Mouse (Mus musculus) midbrain, embryonic 10.5 days (tissue): Measurements from ENCODE around the gene Cdc123. TPM values are rescaled to one million over a fixed set of nuclear protein-coding genes. Genes with fewer than 3 reads are reported as not detected.

Experiments
- DNase-seq: peaks from one replicate; pipeline ENCODE4 v3.0.0-alpha.2; 2017; ENCODE audit warnings: low spot score
- H3K27ac ChIP-seq: fragments of 300-500 bp; sonication (generic); replicated peaks from 2 replicates; pipeline ENCODE4 v1.5.1; 2016; ENCODE audit warnings: mild to moderate bottlenecking
- H3K27me3 ChIP-seq: fragments of 300-500 bp; sonication (generic); 2 replicates; pipeline ENCODE4 v1.6.1; 2016; ENCODE audit warnings: low read depth, mild to moderate bottlenecking; ENCODE audit not compliant: poor library complexity, severe bottlenecking
- H3K36me3 ChIP-seq: fragments of 300-500 bp; sonication (generic); 2 replicates; pipeline ENCODE4 v1.6.1; 2016; ENCODE audit warnings: mild to moderate bottlenecking, moderate library complexity
- H3K4me1 ChIP-seq: fragments of 300-500 bp; sonication (generic); 2 replicates; pipeline ENCODE4 v1.6.1; 2016
- H3K4me3 ChIP-seq: fragments of 300-500 bp; sonication (generic); 2 replicates; pipeline ENCODE4 v1.5.1; 2016; ENCODE audit warnings: mild to moderate bottlenecking, moderate library complexity
- H3K9me3 ChIP-seq: fragments of 300-500 bp; sonication (generic); replicated peaks from 2 replicates; pipeline ENCODE4 v1.6.1; 2016; ENCODE audit warnings: mild to moderate bottlenecking
- WGBS: fragments of 180-500 bp; shearing (Covaris S2); methylation state at CpG from one replicate; pipeline ENCODE4 v1.1.7; 2016; 5-methylcytosine and 5-hydroxymethylcytosine counted together
- polyA plus RNA-seq: library from polyadenylated mRNA; unstranded; fragments of >200 nt; fragmentation: Nextera tagmentation; extraction: Ambion mirVana; gene quantifications from 2 replicates; pipeline ENCODE4 v1.2.1, GENCODE M21; 2016

Cdc123 gene
- polyA plus RNA-seq, 1 experiment from 2014 or later: 428 TPM

DNA sequence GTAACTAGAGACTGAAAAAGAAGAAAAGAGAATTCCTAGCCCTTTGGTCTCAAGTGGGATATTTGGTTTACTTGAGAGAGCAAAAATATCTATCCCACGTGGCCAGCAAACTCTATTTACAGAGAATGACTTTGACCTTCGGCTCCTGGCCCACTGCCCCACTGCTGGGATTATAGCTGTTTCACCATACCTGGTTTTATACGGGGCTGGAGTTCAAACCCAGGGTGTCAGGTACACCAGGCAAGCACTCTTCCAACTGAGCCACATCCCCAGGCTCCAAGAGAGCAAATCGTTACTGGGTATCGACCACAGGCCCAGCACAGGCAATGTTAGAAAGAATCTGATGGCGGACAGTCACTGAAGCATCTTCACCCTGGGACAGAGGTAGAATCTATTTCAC lies 95.8 kb downstream of the Cdc123 start:
- WGBS: 84% methylated on average over 6 of the region's 6 CpGs
- DNase-seq: no peak
- Histone ChIP-seq H3K27me3 (no peaks in the 10 kb centered on the region), H3K36me3 (no peaks in the 10 kb centered on the region), H3K27ac (no peak overlapping the region), H3K9me3 (no peaks in the 10 kb centered on the region), H3K4me1 (no peaks in the 10 kb centered on the region), H3K4me3 (no peak overlapping the region)

DNA sequence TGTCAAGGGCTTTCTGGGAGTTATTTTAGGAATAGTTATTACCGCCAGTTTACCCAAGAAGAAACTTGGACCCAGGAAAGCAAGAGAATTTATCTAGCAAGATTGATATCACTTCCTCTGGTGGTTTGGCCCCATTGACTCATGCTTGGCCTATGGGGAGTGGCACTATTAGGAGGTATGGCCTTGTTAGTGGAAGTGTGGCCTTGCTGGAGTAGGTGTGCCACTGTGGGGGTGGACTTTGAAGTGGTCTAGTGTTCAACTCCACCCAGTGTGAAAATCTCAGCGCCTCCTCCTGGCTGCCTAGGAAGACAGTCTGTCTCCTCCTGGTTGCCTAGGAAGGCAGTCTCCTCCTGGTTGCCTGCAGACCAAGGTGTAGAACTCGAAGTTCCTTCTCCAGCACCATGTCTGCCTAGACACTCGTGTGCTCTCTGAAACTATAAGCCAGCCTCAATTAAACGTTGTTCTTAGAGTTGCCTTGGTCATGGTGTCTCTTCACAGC lies 97.4 kb downstream of the Cdc123 start:
- WGBS: 85% methylated on average over 5 of the region's 5 CpGs
- H3K4me3 ChIP-seq: no peak overlapping the region
- no peaks in the 10 kb centered on the region for H3K9me3 ChIP-seq
- H3K27me3 ChIP-seq: no peaks in the 10 kb centered on the region
- H3K27ac ChIP-seq: no peak overlapping the region
- H3K4me1 ChIP-seq: no peaks in the 10 kb centered on the region
- no peaks in the 10 kb centered on the region for H3K36me3 ChIP-seq
- DNase-seq: no peak

DNA sequence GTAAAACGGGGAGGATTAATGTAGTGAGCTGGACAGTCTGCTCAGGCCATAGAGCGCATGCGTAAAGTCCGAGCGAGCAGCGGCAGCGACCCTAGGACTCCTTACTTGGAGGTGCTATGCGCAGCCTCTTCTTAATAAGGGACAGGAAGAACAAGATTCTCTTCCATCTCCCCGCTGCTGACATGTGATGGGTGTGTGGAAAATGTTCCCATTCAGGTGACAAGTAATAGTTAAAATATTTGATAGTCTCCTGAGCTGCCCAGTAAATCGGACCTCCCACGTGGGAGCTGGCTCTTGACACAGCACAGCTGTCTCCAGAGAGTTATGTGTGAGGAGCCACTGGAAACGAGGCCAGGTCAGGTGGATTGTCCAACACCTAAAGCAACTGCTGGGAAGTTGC lies 98.4 kb downstream of the Cdc123 start:
- Histone ChIP-seq H3K27ac (no peak overlapping the region), H3K36me3 (no peaks in the 10 kb centered on the region), H3K4me1 (no peaks in the 10 kb centered on the region), H3K27me3 (no peaks in the 10 kb centered on the region), H3K9me3 (no peaks in the 10 kb centered on the region), H3K4me3 (no peak overlapping the region)
- DNase-seq: no peak
- 87% methylated on average over 12 of the region's 12 CpGs for WGBS

Other genes with a start within 250 kb of the Cdc123 start
- gene Camk1d, start 130.6 kb downstream of the Cdc123 start, polyA plus RNA-seq: 1.4 and 1.5 TPM in 2 replicates
- 99.1 and 123 TPM in 2 replicates for gene Nudt5, start 145 bp downstream of the Cdc123 start, polyA plus RNA-seq
- gene Gm13199, start 17.8 kb upstream of the Cdc123 start, polyA plus RNA-seq: 2.2 and 2.3 TPM in 2 replicates
- gene Sec61a2, start 50.3 kb upstream of the Cdc123 start, polyA plus RNA-seq: 91.0 and 91.6 TPM in 2 replicates
- 5.3 and 5.6 TPM in 2 replicates for gene Dhtkd1, start 97.6 kb upstream of the Cdc123 start, polyA plus RNA-seq
- gene Upf2, start 106.3 kb upstream of the Cdc123 start, polyA plus RNA-seq: 10.3 TPM in 2 replicates